ENCODE assay signal across 17 mouse cellular contexts in the genomic region with DNA sequence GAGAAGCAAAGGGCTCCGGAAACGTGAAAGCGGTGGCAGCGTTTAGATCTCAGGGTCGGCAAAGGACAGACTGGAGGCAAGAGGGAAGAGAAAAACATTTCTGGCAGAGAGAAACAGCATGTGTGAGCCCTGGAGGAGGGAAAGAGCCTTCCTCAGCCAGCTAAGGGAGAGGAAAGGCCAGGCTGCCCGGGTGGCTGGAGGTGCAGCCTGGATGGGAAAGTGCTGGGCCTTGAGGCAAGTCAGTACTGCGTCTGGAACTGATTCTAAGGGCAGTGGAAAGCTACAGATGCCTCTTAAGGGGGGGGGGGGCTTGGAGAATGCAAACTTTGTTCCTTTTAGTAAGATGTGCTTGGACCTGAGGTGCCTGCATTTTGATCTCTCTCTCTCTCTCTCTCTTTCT. TPM values are rescaled to one million over a fixed set of nuclear protein-coding genes. Genes with fewer than 3 reads are reported as not detected.
DNase-seq lines count a peak whose midpoint lies in the region; ATAC-seq lines count a peak whose summit lies in the region.
"Had no signal": no experiment of that assay in that cellular context is flagged by ENCODE, and none has a peak within 500 bp of the region (broad histone marks: within the 10 kb centered on the region; RNA-seq: fewer than 3 reads in every experiment).

No protein-coding gene starts in this region.

- ATAC-seq in forebrain, embryonic 12.5 days (ENCODE audit: low FRiP score), result no peak
- no peak for ATAC-seq in forebrain, embryonic 11.5 days (replicated peaks; ENCODE audit: low FRiP score)
- ATAC-seq in neural tube, embryonic 11.5 days (ENCODE audit: insufficient read depth, low FRiP score, low TSS enrichment), result no peak
- ATAC-seq in hindbrain, embryonic 15.5 days (ENCODE audit: low FRiP score, low read depth), result no peak
- no peak for ATAC-seq in stomach, embryonic 16.5 days (ENCODE audit: insufficient read depth, low FRiP score)
- ATAC-seq: forebrain, embryonic 14.5 days; liver, postnatal 0 days had no signal

- peaks cover under 1% of the 10 kb centered on the region; the same call in 1 of the 2 replicates for H3K36me3 ChIP-seq in forebrain, embryonic 12.5 days (replicated peaks)
- no peaks in the 10 kb centered on the region for H3K36me3 ChIP-seq in forebrain, embryonic 11.5 days (ENCODE audit: control insufficient read depth, insufficient read depth, low read length)
- H3K36me3 ChIP-seq in neural tube, embryonic 11.5 days (ENCODE audit: control insufficient read depth, insufficient read depth, low read length), result no peaks in the 10 kb centered on the region
- H3K36me3 ChIP-seq in hindbrain, embryonic 15.5 days, result no peaks in the 10 kb centered on the region
- peaks cover under 1% of the 10 kb centered on the region; the same call in 1 of the 2 replicates for H3K36me3 ChIP-seq in stomach, embryonic 16.5 days (ENCODE audit: control insufficient read depth, insufficient read depth, low read length)

- no peaks in the 10 kb centered on the region for H3K9me3 ChIP-seq in forebrain, embryonic 12.5 days
- H3K9me3 ChIP-seq in forebrain, embryonic 11.5 days (ENCODE audit: control insufficient read depth, low read length), result no peaks in the 10 kb centered on the region
- H3K9me3 ChIP-seq in neural tube, embryonic 11.5 days (ENCODE audit: control insufficient read depth, low read length), result no peaks in the 10 kb centered on the region
- no peaks in the 10 kb centered on the region for H3K9me3 ChIP-seq in hindbrain, embryonic 15.5 days
- H3K9me3 ChIP-seq in stomach, embryonic 16.5 days (replicated peaks; ENCODE audit: control insufficient read depth, low read length), result no peaks in the 10 kb centered on the region
- H3K9me3 ChIP-seq: heart, embryonic 12.5 days had no signal

- H3K27ac ChIP-seq in forebrain, embryonic 12.5 days, result 0 out of 2 replicates have a peak overlapping the region, but pooled peaks have one; percentile 51
- no peak overlapping the region for H3K27ac ChIP-seq in forebrain, embryonic 11.5 days (ENCODE audit: low read depth, low read length)
- 0 out of 2 replicates have a peak overlapping the region, but pooled peaks have one; percentile 27 for H3K27ac ChIP-seq in neural tube, embryonic 11.5 days (ENCODE audit: low read depth, low read length)
- H3K27ac ChIP-seq in hindbrain, embryonic 15.5 days (replicated peaks), result peak overlapping the region; percentile 59; the same call in 1 of the 2 replicates
- 0 out of 2 replicates have a peak overlapping the region, but pooled peaks have one; percentile 13 for H3K27ac ChIP-seq in stomach, embryonic 16.5 days (ENCODE audit: low read length)

- H3K27me3 ChIP-seq in forebrain, embryonic 12.5 days, result no peaks in the 10 kb centered on the region
- no peaks in the 10 kb centered on the region for H3K27me3 ChIP-seq in forebrain, embryonic 11.5 days (ENCODE audit: control insufficient read depth, insufficient read depth, low read length)
- no peaks in the 10 kb centered on the region for H3K27me3 ChIP-seq in neural tube, embryonic 11.5 days (ENCODE audit: control insufficient read depth, insufficient read depth, low read length)
- H3K27me3 ChIP-seq in hindbrain, embryonic 15.5 days, result no peaks in the 10 kb centered on the region
- H3K27me3 ChIP-seq in stomach, embryonic 16.5 days (ENCODE audit: control insufficient read depth, insufficient read depth, low read length), result no peaks in the 10 kb centered on the region
- H3K27me3 ChIP-seq: CH12.LX; heart, embryonic 12.5 days had no signal

- no peak overlapping the region for H3K4me2 ChIP-seq in forebrain, embryonic 12.5 days
- no peak overlapping the region for H3K4me2 ChIP-seq in forebrain, embryonic 11.5 days (ENCODE audit: low read depth, low read length, severe bottlenecking)
- no peak overlapping the region for H3K4me2 ChIP-seq in neural tube, embryonic 11.5 days (ENCODE audit: low read depth)
- no peak overlapping the region for H3K4me2 ChIP-seq in hindbrain, embryonic 15.5 days
- no peak overlapping the region for H3K4me2 ChIP-seq in stomach, embryonic 16.5 days (ENCODE audit: low read depth, low read length)
- H3K4me2 ChIP-seq: heart, embryonic 12.5 days had no signal

- no peak overlapping the region for H3K4me3 ChIP-seq in forebrain, embryonic 12.5 days (replicated peaks)
- H3K4me3 ChIP-seq in forebrain, embryonic 11.5 days (ENCODE audit: low read depth, low read length), result no peak overlapping the region
- no peak overlapping the region for H3K4me3 ChIP-seq in neural tube, embryonic 11.5 days (ENCODE audit: low read depth, low read length)
- no peak overlapping the region for H3K4me3 ChIP-seq in hindbrain, embryonic 15.5 days
- H3K4me3 ChIP-seq in stomach, embryonic 16.5 days (replicated peaks; ENCODE audit: low read length), result no peak overlapping the region
- H3K4me3 ChIP-seq: heart, embryonic 12.5 days had no signal

- H3K4me1 ChIP-seq in forebrain, embryonic 12.5 days, result peaks cover 25% of the 10 kb centered on the region
- H3K4me1 ChIP-seq in forebrain, embryonic 11.5 days (replicated peaks; ENCODE audit: control insufficient read depth, insufficient read depth, low read length), result peaks cover 2% of the 10 kb centered on the region; the same call in 1 of the 2 replicates
- peaks cover 13% of the 10 kb centered on the region; the same call in 1 of the 2 replicates for H3K4me1 ChIP-seq in neural tube, embryonic 11.5 days (ENCODE audit: control insufficient read depth, insufficient read depth, low read length)
- H3K4me1 ChIP-seq in hindbrain, embryonic 15.5 days (replicated peaks), result peaks cover 18% of the 10 kb centered on the region
- peaks cover 10% of the 10 kb centered on the region; the same call in 1 of the 2 replicates for H3K4me1 ChIP-seq in stomach, embryonic 16.5 days (ENCODE audit: control insufficient read depth, insufficient read depth, low read length)

- no peak for DNase-seq in forebrain, embryonic 11.5 days (ENCODE audit: low spot score)
- DNase-seq in neural tube, embryonic 11.5 days (ENCODE audit: low spot score), result no peak
- no peak for DNase-seq in neural tube, embryonic 10.5 days (ENCODE audit: extremely low spot score, low spot score)
- DNase-seq in ovary, postnatal 14 days (ENCODE audit: low spot score), result no peak
- no peak for DNase-seq in heart, adult 18-20 months
- DNase-seq: cerebellum, postnatal 25 days; kidney, adult 18-20 months; kidney, postnatal 14 days; liver; liver, postnatal 0 days; thymus, adult 18-20 months had no signal

- no peak overlapping the region for H3K9ac ChIP-seq in forebrain, embryonic 12.5 days
- no peak overlapping the region for H3K9ac ChIP-seq in forebrain, embryonic 11.5 days (ENCODE audit: low read length)
- 0 out of 2 replicates have a peak overlapping the region, but pooled peaks have one; percentile 14 for H3K9ac ChIP-seq in neural tube, embryonic 11.5 days (ENCODE audit: low read length)
- H3K9ac ChIP-seq in hindbrain, embryonic 15.5 days, result no peak overlapping the region
- H3K9ac ChIP-seq in stomach, embryonic 16.5 days (ENCODE audit: low read length), result no peak overlapping the region
- H3K9ac ChIP-seq: heart, embryonic 12.5 days; liver, postnatal 0 days had no signal

- 60% methylated on average over 7 of the region's 7 CpGs for WGBS in forebrain, embryonic 12.5 days
- WGBS in forebrain, embryonic 11.5 days, result 67% methylated on average over 7 of the region's 7 CpGs
- WGBS in neural tube, embryonic 11.5 days, result 63% methylated on average over 7 of the region's 7 CpGs
- 68% methylated on average over 7 of the region's 7 CpGs for WGBS in hindbrain, embryonic 15.5 days
- WGBS in stomach, embryonic 16.5 days, result 66% methylated on average over 7 of the region's 7 CpGs

RNA-seq across cellular contexts. Expression of a gene that starts 37.0 kb away (rescaled TPM):
- polyA plus RNA-seq in forebrain, embryonic 12.5 days (2016; fragmentation: Nextera tagmentation; extraction: Ambion mirVana), result 38.7 and 44.1 TPM in 2 replicates
- polyA plus RNA-seq in forebrain, embryonic 11.5 days (2014; fragmentation: Nextera tagmentation; extraction: Ambion mirVana), result 48.3 and 48.6 TPM in 2 replicates
- polyA plus RNA-seq in neural tube, embryonic 11.5 days (2014; fragmentation: Nextera tagmentation; extraction: Ambion mirVana), result 44.1 and 45.0 TPM in 2 replicates
- 23.4 and 24.7 TPM in 2 replicates for polyA plus RNA-seq in hindbrain, embryonic 15.5 days (2015; fragmentation: Nextera tagmentation; extraction: Ambion mirVana)
- 26.4 and 27.4 TPM in 2 replicates for polyA plus RNA-seq in stomach, embryonic 16.5 days (2015; fragmentation: Nextera tagmentation; extraction: Ambion mirVana)
- 10 to 100 TPM; 10.1 to 11.6 TPM for total RNA-seq in heart, adult 18-20 months (2021)

RNA-seq across cellular contexts. Expression of a gene that starts 38.2 kb away (rescaled TPM):
- 241 and 254 TPM in 2 replicates for polyA plus RNA-seq in forebrain, embryonic 12.5 days (2016; fragmentation: Nextera tagmentation; extraction: Ambion mirVana)
- 204 and 232 TPM in 2 replicates for polyA plus RNA-seq in forebrain, embryonic 11.5 days (2014; fragmentation: Nextera tagmentation; extraction: Ambion mirVana)
- polyA plus RNA-seq in neural tube, embryonic 11.5 days (2014; fragmentation: Nextera tagmentation; extraction: Ambion mirVana), result 238 and 262 TPM in 2 replicates
- 329 and 338 TPM in 2 replicates for polyA plus RNA-seq in hindbrain, embryonic 15.5 days (2015; fragmentation: Nextera tagmentation; extraction: Ambion mirVana)
- polyA plus RNA-seq in stomach, embryonic 16.5 days (2015; fragmentation: Nextera tagmentation; extraction: Ambion mirVana), result 135 and 146 TPM in 2 replicates
- 10 to 100 TPM; 86.6 to 89.7 TPM for total RNA-seq in heart, adult 18-20 months (2021)
